Mouse (Mus musculus): ENCODE data around the gene Asic1. TPM values are rescaled to one million over a fixed set of nuclear protein-coding genes. Genes with fewer than 3 reads are reported as not detected.

Asic1 gene
- total and polyA plus RNA-seq, 3 experiments: 0.08 to 1.0 TPM; not detected in 1

GRCm38 (mm10) chr15:99670964-99671670, 949 bp downstream of the Asic1 start:
- peaks cover 0 to 1% of the 10 kb centered on the region in 2 experiments; a peak in 1 of 4 replicates for H3K4me1 ChIP-seq (ENCODE audit: control insufficient read depth in 1 of 2, insufficient read depth in 2 of 2, low read length in 2 of 2)
- H3K4me3 ChIP-seq (ENCODE audit: control insufficient read depth in 1 of 2, insufficient read depth in 1 of 2, low read depth in 2 of 2, low read length in 2 of 2): no peak overlapping the region
- H3K9me3 ChIP-seq (replicated peaks; ENCODE audit: insufficient read depth, low read length): no peaks in the 10 kb centered on the region
- TF ChIP-seq TBP (IDR thresholded peaks at IDR 0.05; ENCODE audit: low read depth, low read length): no peak
- TF ChIP-seq TAL1 (IDR thresholded peaks at IDR 0.05; ENCODE audit: low read length): no peak
- TF ChIP-seq ZNF384 (IDR thresholded peaks at IDR 0.05; ENCODE audit: low read depth, low read length): no peak
- no peak for TF ChIP-seq NRF1 (IDR thresholded peaks at IDR 0.05; ENCODE audit: insufficient read depth, low read depth, low read length, poor library complexity, severe bottlenecking)
- TF ChIP-seq ETS1 (IDR thresholded peaks at IDR 0.05; ENCODE audit: low read depth, low read length): no peak
- no peak for TF ChIP-seq USF1 (IDR thresholded peaks at IDR 0.05; ENCODE audit: low read depth, low read length)
- no peak for TF ChIP-seq POLR2A (IDR thresholded peaks at IDR 0.05; ENCODE audit: control insufficient read depth in 1 of 2, insufficient read depth in 1 of 2, low read depth in 1 of 2, low read length in 2 of 2, poor library complexity in 1 of 2)
- TF ChIP-seq USF2 (IDR thresholded peaks at IDR 0.05; ENCODE audit: borderline replicate concordance in 1 of 2, insufficient read depth in 1 of 2, low read depth in 1 of 2, low read length in 2 of 2): no peak
- TF ChIP-seq ZC3H11A (IDR thresholded peaks at IDR 0.05; ENCODE audit: low read depth, low read length): no peak
- no peak for TF ChIP-seq JUND (IDR thresholded peaks at IDR 0.05; ENCODE audit: low read depth, low read length)
- no peak for TF ChIP-seq CHD2 (IDR thresholded peaks at IDR 0.05; ENCODE audit: low read length)
- no peak for TF ChIP-seq CHD1 (IDR thresholded peaks at IDR 0.05; ENCODE audit: low read depth, low read length)
- TF ChIP-seq RCOR1 (IDR thresholded peaks at IDR 0.05; ENCODE audit: low read depth, low read length): no peak
- TF ChIP-seq CTCF (IDR thresholded peaks at IDR 0.05 in 2 of 3, conservative IDR thresholded peaks at IDR 0.05 in 1 of 3; ENCODE audit: control insufficient read depth in 1 of 3, insufficient read depth in 1 of 3, low read depth in 2 of 3, low read length in 3 of 3, poor library complexity in 1 of 3, severe bottlenecking in 1 of 3): no peak
- no peak for TF ChIP-seq MEF2A (IDR thresholded peaks at IDR 0.05; ENCODE audit: extremely low read depth, insufficient replicate concordance, low read depth, low read length, poor library complexity, severe bottlenecking)
- TF ChIP-seq GABPA (IDR thresholded peaks at IDR 0.05; ENCODE audit: low read depth, low read length): no peak
- no peak for TF ChIP-seq HCFC1 (IDR thresholded peaks at IDR 0.05; ENCODE audit: low read depth, low read length)
- no peak for TF ChIP-seq TCF12 (IDR thresholded peaks at IDR 0.05; ENCODE audit: low read depth, low read length)
- no peak for TF ChIP-seq MAZ (IDR thresholded peaks at IDR 0.05; ENCODE audit: low read depth, low read length)
- H3K79me2 ChIP-seq (ENCODE audit: control insufficient read depth, insufficient read depth, low read length, poor library complexity): no peaks in the 10 kb centered on the region
- H3K27me3 ChIP-seq (ENCODE audit: control insufficient read depth in 1 of 2, insufficient read depth in 2 of 2, low read length in 2 of 2): peaks cover 4 to 6% of the 10 kb centered on the region in 2 experiments; a peak in 3 of 4 replicates
- no peak overlapping the region for H3K9ac ChIP-seq (ENCODE audit: control insufficient read depth, low read depth, low read length, poor library complexity, severe bottlenecking)
- H3K27ac ChIP-seq (ENCODE audit: control insufficient read depth, low read depth, low read length): no peak overlapping the region
- DNase-seq (ENCODE audit: low read depth, low spot score): no peak
- H3K36me3 ChIP-seq (ENCODE audit: control insufficient read depth in 1 of 2, insufficient read depth in 2 of 2, low read length in 2 of 2): no peaks in the 10 kb centered on the region

DNA sequence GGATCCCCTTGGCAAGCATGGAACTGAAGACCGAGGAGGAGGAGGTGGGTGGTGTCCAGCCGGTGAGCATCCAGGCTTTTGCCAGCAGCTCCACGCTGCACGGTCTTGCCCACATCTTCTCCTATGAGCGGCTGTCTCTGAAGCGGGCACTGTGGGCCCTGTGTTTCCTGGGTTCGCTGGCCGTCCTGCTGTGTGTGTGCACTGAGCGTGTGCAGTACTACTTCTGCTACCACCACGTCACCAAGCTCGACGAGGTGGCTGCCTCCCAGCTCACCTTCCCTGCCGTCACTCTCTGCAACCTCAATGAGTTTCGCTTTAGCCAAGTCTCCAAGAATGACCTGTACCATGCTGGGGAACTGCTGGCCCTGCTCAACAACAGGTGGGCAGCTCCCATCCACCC, 1.6 kb downstream of the Asic1 start:
- H3K36me3 ChIP-seq (ENCODE audit: control insufficient read depth in 1 of 2, insufficient read depth in 2 of 2, low read length in 2 of 2): no peaks in the 10 kb centered on the region
- H3K27me3 ChIP-seq (ENCODE audit: control insufficient read depth in 1 of 2, insufficient read depth in 2 of 2, low read length in 2 of 2): peaks cover 4 to 6% of the 10 kb centered on the region in 2 experiments; a peak in 3 of 4 replicates
- no peaks in the 10 kb centered on the region for H3K9me3 ChIP-seq (replicated peaks; ENCODE audit: insufficient read depth, low read length)
- H3K9ac ChIP-seq (ENCODE audit: control insufficient read depth, low read depth, low read length, poor library complexity, severe bottlenecking): no peak overlapping the region
- TF ChIP-seq MXI1 (IDR thresholded peaks at IDR 0.05; ENCODE audit: low read depth, low read length): no peak
- no peak overlapping the region for H3K27ac ChIP-seq (ENCODE audit: control insufficient read depth, low read depth, low read length)
- no peaks in the 10 kb centered on the region for H3K79me2 ChIP-seq (ENCODE audit: control insufficient read depth, insufficient read depth, low read length, poor library complexity)
- no peak overlapping the region for H3K4me3 ChIP-seq (ENCODE audit: control insufficient read depth in 1 of 2, insufficient read depth in 1 of 2, low read depth in 2 of 2, low read length in 2 of 2)
- H3K4me1 ChIP-seq (ENCODE audit: control insufficient read depth in 1 of 2, insufficient read depth in 2 of 2, low read length in 2 of 2): no peaks in the 10 kb centered on the region
- no peak for DNase-seq (ENCODE audit: low read depth, low spot score)

Data from MEL (cell line).